Mouse (Mus musculus): ENCODE measurements around the gene Zfp334. TPM values are rescaled to one million over a fixed set of nuclear protein-coding genes. Genes with fewer than 3 reads are reported as not detected.

The Zfp334 gene
- total and polyA plus RNA-seq, 2 experiments from 2014 or later: 4.6 to 22.4 TPM

DNA sequence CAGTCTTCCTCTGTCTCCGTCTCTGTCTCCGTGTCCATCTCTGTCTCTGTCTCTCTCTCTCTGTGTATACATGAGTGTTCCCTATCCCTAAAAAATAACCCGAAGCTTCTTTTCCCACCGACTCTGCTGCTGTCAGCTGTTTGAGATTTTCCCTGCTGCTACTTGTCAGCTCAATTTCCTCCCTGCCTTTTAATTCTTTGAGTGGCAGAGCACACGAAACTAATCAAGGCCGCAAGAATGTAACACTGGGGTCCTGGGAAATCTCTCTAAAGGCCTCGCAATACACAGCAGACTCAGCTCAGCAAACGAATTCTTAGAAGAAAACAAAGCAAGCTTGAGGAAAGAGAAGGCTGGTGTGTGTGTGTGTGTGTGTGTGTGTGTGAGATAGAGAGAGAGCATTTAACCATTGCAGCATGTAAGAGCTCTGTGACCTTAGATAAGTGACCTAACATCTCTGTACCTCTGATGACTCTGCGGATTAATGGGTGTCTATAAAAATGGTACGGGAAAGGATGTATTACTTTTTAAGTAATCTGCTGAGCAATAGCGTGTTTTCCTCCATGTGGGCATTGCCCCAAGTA, 27.2 kb upstream of the Zfp334 start:
- no peaks in the 10 kb centered on the region for H3K36me3 ChIP-seq (ENCODE audit: insufficient read depth)
- H3K9ac ChIP-seq: no peak overlapping the region
- H3K27me3 ChIP-seq (ENCODE audit: insufficient read depth, low read length): no peaks in the 10 kb centered on the region
- ATAC-seq (no peak), DNase-seq (no peak)
- no peaks in the 10 kb centered on the region for H3K9me3 ChIP-seq (ENCODE audit: low read length)
- TF ChIP-seq CTCF (IDR thresholded peaks at IDR 0.05; ENCODE audit: low read depth): no peak
- no peaks in the 10 kb centered on the region for H3K4me1 ChIP-seq (ENCODE audit: insufficient read depth)
- no peak overlapping the region for H3K4me2 ChIP-seq (ENCODE audit: low read depth)
- 0 out of 2 replicates have a peak overlapping the region, but pooled peaks have one; percentile 29 for H3K27ac ChIP-seq (ENCODE audit: low read depth, low read length)
- no peak overlapping the region for H3K4me3 ChIP-seq (ENCODE audit: low read depth, low read length)
- 37% methylated on average over 11 of the region's 11 CpGs for WGBS

DNA sequence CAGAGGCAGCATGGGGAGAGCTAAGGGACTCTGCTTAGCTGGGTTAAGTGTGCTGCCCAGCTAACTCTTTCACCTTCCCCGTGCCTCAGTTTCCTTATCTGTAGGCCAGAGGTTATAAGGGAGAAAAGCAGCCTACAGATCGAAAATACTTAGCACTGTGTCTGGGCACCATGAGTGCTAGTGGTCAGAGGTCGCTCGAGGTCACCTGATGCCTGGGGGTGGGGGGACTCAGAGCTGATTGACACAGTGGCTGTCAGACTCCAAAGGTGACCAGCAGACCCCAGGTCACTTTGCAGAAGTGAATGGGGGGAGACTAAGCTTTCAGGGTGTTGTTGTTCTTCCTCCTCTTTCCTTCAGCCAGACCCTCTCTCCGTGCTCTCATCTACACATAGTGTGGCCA, 26.3 kb upstream of the Zfp334 start:
- ATAC-seq (no peak), DNase-seq (no peak)
- whole genome bisulfite sequencing: 82% methylated on average over 5 of the region's 5 CpGs
- Histone ChIP-seq H3K36me3 (ENCODE audit: insufficient read depth) (no peaks in the 10 kb centered on the region), H3K9ac (no peak overlapping the region), H3K4me1 (ENCODE audit: insufficient read depth) (no peaks in the 10 kb centered on the region), H3K27ac (ENCODE audit: low read depth, low read length) (no peak overlapping the region), H3K4me2 (ENCODE audit: low read depth) (no peak overlapping the region), H3K9me3 (ENCODE audit: low read length) (no peaks in the 10 kb centered on the region), H3K4me3 (ENCODE audit: low read depth, low read length) (no peak overlapping the region), H3K27me3 (ENCODE audit: insufficient read depth, low read length) (no peaks in the 10 kb centered on the region)
- TF ChIP-seq CTCF (IDR thresholded peaks at IDR 0.05; ENCODE audit: low read depth): no peak

DNA sequence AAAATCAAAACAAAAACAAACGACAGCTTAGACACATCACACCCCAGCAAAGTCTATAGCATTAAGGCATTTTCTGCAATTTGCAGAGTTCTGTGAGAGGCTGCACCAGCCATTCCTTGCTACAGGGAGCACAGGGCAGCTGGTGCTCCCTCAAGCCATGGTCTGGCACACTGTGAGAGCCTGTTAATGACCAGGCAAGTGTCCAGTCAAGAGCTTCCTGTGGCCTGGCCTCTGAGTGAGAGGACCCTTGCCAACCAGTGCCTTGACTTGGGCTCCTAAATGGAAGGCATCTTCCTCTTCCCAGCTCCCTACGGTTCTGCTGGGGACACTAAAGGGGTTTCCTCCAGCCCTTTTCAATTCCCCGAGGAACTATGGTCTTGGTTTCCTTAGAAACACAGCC, 25.8 kb upstream of the Zfp334 start:
- 45% methylated on average over 3 of the region's 3 CpGs for WGBS
- no peak overlapping the region for H3K27ac ChIP-seq (ENCODE audit: low read depth, low read length)
- H3K4me1 ChIP-seq (ENCODE audit: insufficient read depth): no peaks in the 10 kb centered on the region
- no peak for TF ChIP-seq CTCF (IDR thresholded peaks at IDR 0.05; ENCODE audit: low read depth)
- no peak overlapping the region for H3K4me3 ChIP-seq (ENCODE audit: low read depth, low read length)
- no peaks in the 10 kb centered on the region for H3K36me3 ChIP-seq (ENCODE audit: insufficient read depth)
- no peak overlapping the region for H3K4me2 ChIP-seq (ENCODE audit: low read depth)
- H3K27me3 ChIP-seq (ENCODE audit: insufficient read depth, low read length): no peaks in the 10 kb centered on the region
- no peaks in the 10 kb centered on the region for H3K9me3 ChIP-seq (ENCODE audit: low read length)
- no peak overlapping the region for H3K9ac ChIP-seq
- DNase-seq (no peak), ATAC-seq (no peak)

DNA sequence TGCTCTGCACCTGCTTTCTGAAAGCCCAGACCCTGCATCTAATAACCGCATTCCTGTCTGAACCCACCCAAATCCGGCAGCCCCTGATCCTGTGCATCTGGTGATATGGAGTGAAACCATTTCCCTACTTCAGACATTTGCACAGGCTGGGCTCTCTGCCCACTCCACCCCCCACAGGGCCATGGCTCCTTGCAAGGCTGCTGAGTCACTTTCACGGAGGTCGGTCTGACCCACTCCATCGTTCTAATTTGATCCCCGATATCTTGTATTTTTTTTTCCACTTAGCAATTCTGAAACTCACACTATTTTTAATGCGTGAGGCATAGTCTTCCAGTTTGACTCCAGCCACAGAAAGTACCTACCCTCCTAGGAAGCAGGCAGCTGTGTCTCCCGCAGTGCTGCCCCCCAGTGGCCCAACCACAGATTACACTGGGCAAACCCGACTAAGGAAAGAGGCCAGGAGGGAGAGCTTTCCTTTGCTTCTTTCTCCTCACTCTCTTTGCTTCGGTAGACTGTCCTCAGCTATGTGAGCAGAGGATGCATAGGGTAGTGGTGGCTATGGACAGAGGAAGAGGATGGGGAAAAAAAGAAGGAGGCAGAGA, 19.7 kb upstream of the Zfp334 start:
- Histone ChIP-seq H3K36me3 (ENCODE audit: insufficient read depth) (no peaks in the 10 kb centered on the region), H3K4me3 (ENCODE audit: low read depth, low read length) (no peak overlapping the region), H3K9me3 (ENCODE audit: low read length) (no peaks in the 10 kb centered on the region), H3K4me2 (ENCODE audit: low read depth) (no peak overlapping the region), H3K27me3 (ENCODE audit: insufficient read depth, low read length) (no peaks in the 10 kb centered on the region), H3K4me1 (ENCODE audit: insufficient read depth) (no peaks in the 10 kb centered on the region), H3K27ac (ENCODE audit: low read depth, low read length) (no peak overlapping the region), H3K9ac (no peak overlapping the region)
- ATAC-seq (no peak), DNase-seq (no peak)
- WGBS: 42% methylated on average over 10 of the region's 10 CpGs
- peak; percentile 61 for TF ChIP-seq CTCF (IDR thresholded peaks at IDR 0.05; ENCODE audit: low read depth)

DNA sequence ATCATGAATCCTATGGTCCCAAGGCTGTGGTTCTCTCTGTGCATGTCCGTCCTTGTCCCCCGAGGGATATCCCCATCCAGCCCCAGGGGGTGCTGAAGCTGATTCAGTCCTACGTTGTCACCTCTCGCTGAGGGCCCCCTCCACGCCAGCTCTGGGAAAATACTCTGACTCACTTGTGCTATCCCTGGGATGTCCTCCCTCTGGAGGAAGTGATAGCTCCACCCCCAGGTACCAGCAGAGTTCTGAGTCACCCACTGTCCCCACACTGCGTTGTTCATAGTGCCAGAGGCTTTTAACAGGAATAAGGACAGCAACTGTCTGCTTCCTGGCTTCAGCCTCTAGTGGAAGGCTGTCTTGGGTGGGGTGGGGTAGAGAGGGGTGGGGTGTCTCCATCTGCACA, 17.3 kb upstream of the Zfp334 start:
- Histone ChIP-seq H3K27me3 (ENCODE audit: insufficient read depth, low read length) (no peaks in the 10 kb centered on the region), H3K36me3 (ENCODE audit: insufficient read depth) (no peaks in the 10 kb centered on the region), H3K9ac (no peak overlapping the region), H3K4me3 (ENCODE audit: low read depth, low read length) (no peak overlapping the region), H3K4me2 (ENCODE audit: low read depth) (no peak overlapping the region), H3K9me3 (ENCODE audit: low read length) (no peaks in the 10 kb centered on the region), H3K27ac (ENCODE audit: low read depth, low read length) (no peak overlapping the region), H3K4me1 (ENCODE audit: insufficient read depth) (no peaks in the 10 kb centered on the region)
- DNase-seq (no peak), ATAC-seq (no peak; the same call in 1 of the 2 replicates)
- no peak for TF ChIP-seq CTCF (IDR thresholded peaks at IDR 0.05; ENCODE audit: low read depth)
- 64% methylated on average over 6 of the region's 6 CpGs for WGBS

DNA sequence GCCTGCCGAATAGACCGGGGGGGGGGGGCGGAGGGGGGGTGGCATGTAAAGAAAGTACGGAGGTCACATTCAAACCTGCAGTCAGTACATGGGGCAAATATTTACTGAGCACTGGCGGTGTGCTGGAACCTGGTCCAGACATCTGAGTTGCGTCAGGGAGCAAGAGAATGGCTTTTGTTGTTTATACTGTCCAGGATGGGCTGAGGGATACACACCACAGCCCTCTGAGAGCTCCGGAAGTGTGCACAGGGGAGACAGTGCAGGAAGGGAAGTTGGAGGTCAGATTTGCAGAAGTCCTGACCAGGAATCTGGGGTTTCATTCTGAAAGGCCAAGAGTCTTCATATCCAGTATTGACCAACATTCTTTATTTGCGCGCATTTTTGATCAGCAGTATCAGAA, 16.9 kb upstream of the Zfp334 start:
- H3K27me3 ChIP-seq (ENCODE audit: insufficient read depth, low read length): no peaks in the 10 kb centered on the region
- no peak for DNase-seq

DNA sequence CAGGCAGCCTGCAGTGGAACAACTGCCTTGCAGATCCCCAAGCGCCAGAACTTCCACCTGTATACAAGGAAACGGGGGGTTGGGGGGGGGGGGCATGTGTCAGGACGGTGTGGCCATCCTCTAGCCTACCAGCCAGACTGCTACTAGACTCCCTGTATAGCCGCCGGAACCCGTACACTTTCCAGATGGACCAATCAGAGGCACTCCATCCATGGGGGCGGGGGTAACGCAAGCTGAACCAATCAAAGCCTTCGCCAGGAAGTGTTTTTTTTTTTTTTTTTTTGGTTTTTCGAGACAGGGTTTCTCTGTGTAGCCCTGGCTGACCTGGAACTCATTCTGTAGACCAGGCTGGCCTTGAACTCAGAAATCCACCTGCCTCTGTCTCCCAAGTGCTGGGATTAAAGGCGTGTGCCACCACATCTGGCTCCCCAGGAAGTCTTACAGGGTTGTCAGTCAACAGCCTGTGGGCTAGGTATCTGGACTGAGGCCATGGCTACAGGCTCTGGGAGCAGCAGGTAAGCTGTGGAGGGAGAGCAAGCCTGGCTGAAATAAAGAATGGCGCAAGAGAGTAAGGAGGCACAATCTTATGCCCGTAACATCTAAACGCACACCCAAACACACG, 10.2 kb upstream of the Zfp334 start:
- Histone ChIP-seq H3K9me3 (ENCODE audit: low read length) (no peaks in the 10 kb centered on the region), H3K4me3 (ENCODE audit: low read depth, low read length) (no peak overlapping the region), H3K9ac (no peak overlapping the region), H3K27me3 (ENCODE audit: insufficient read depth, low read length) (no peaks in the 10 kb centered on the region), H3K4me2 (ENCODE audit: low read depth) (no peak overlapping the region), H3K36me3 (ENCODE audit: insufficient read depth) (no peaks in the 10 kb centered on the region), H3K27ac (ENCODE audit: low read depth, low read length) (no peak overlapping the region), H3K4me1 (ENCODE audit: insufficient read depth) (no peaks in the 10 kb centered on the region)
- DNase-seq: no peak
- no peak for TF ChIP-seq CTCF (IDR thresholded peaks at IDR 0.05; ENCODE audit: low read depth)
- 55% methylated on average over 15 of the region's 15 CpGs for WGBS
- ATAC-seq: peak; percentile 54; the same call in 1 of the 2 replicates

More for the DNA sequence above, 16.9 kb upstream of the Zfp334 start:
- Histone ChIP-seq H3K9me3 (ENCODE audit: low read length) (no peaks in the 10 kb centered on the region), H3K4me1 (ENCODE audit: insufficient read depth) (no peaks in the 10 kb centered on the region), H3K4me3 (ENCODE audit: low read depth, low read length) (no peak overlapping the region), H3K4me2 (ENCODE audit: low read depth) (no peak overlapping the region), H3K36me3 (ENCODE audit: insufficient read depth) (no peaks in the 10 kb centered on the region), H3K9ac (no peak overlapping the region), H3K27ac (ENCODE audit: low read depth, low read length) (no peak overlapping the region)
- WGBS: 69% methylated on average over 9 of the region's 9 CpGs
- no peak for ATAC-seq
- TF ChIP-seq CTCF (IDR thresholded peaks at IDR 0.05; ENCODE audit: low read depth): no peak

Measured in forebrain, postnatal 0 days (tissue).